Mouse (Mus musculus): ENCODE results near the gene Treml1. TPM values are rescaled to one million over a fixed set of nuclear protein-coding genes. Genes with fewer than 3 reads are reported as not detected.
A peak's percentile ranks its signal among the peaks of the same experiment; 100 is the strongest.

Gene Treml1
- polyA plus RNA-seq, 1 experiment: not detected

DNA sequence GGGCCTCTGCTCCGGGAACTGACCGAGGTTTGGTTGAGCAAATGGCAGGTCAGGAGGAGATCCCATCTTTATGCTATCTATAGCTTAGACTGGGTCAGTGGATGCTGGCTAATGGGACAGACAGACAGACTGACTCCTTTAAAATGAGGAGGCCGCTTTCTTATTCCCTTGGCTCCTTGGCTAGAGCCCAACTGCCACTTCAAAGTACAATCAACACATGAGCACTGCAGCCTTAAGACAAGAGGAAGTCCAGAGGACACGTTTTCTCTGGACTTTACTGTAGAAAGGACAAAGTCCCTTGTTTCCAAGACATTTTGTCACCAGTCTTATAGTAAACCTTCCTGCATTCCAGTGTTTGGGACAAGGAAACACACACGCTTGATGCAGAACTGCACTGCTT, 31.7 kb downstream of the Treml1 start:
- no peak for TF ChIP-seq POLR2A (IDR thresholded peaks at IDR 0.05; ENCODE audit: insufficient read depth, low read depth, low read length)
- no peak for TF ChIP-seq CTCF (IDR thresholded peaks at IDR 0.05; ENCODE audit: insufficient read depth, low read depth, low read length)
- no peak overlapping the region for H3K27ac ChIP-seq (ENCODE audit: insufficient read depth, low read depth, low read length)
- H3K4me1 ChIP-seq (ENCODE audit: control insufficient read depth, insufficient read depth, low read length): 0 out of 2 replicates have a peak, but pooled peaks cover 2% of the 10 kb centered on the region
- H3K4me3 ChIP-seq (ENCODE audit: insufficient read depth, low read depth, low read length): no peak overlapping the region
- WGBS: 84% methylated on average over 5 of the region's 5 CpGs

DNA sequence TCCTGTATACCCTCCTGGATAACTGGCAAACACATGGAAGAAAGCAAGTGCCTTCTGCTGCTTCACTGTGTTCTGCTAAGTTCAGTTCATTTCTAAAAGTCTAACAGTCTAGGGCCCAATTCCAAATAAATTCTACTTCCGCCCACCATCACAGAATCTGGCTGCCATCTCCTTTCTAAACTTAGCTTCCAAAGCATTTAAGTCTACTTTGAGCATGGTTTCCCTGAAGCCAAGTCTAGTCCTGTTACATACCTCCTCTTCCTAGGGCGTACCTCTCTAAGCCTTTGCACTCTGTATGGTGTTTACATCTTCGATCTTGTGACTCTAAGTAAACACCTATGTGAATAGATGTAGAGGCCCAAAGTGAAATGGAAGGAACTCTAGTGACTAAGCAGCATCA, 32.9 kb downstream of the Treml1 start:
- H3K27ac ChIP-seq (ENCODE audit: insufficient read depth, low read depth, low read length): no peak overlapping the region
- H3K4me1 ChIP-seq (ENCODE audit: control insufficient read depth, insufficient read depth, low read length): 0 out of 2 replicates have a peak, but pooled peaks cover 2% of the 10 kb centered on the region
- H3K4me3 ChIP-seq (ENCODE audit: insufficient read depth, low read depth, low read length): no peak overlapping the region
- 80% methylated on average over 3 of the region's 3 CpGs for WGBS
- TF ChIP-seq POLR2A (IDR thresholded peaks at IDR 0.05; ENCODE audit: insufficient read depth, low read depth, low read length) (no peak), CTCF (IDR thresholded peaks at IDR 0.05; ENCODE audit: insufficient read depth, low read depth, low read length) (no peak)

GRCm38 (mm10) chr17:48401710-48402109, 42.0 kb downstream of the Treml1 start:
- Histone ChIP-seq H3K27ac (ENCODE audit: insufficient read depth, low read depth, low read length) (no peak overlapping the region), H3K4me3 (ENCODE audit: insufficient read depth, low read depth, low read length) (no peak overlapping the region), H3K4me1 (ENCODE audit: control insufficient read depth, insufficient read depth, low read length) (no peaks in the 10 kb centered on the region)
- WGBS: 86% methylated on average over 4 of the region's 4 CpGs
- TF ChIP-seq POLR2A (IDR thresholded peaks at IDR 0.05; ENCODE audit: insufficient read depth, low read depth, low read length): no peak
- TF ChIP-seq CTCF (IDR thresholded peaks at IDR 0.05; ENCODE audit: insufficient read depth, low read depth, low read length): no peak

DNA sequence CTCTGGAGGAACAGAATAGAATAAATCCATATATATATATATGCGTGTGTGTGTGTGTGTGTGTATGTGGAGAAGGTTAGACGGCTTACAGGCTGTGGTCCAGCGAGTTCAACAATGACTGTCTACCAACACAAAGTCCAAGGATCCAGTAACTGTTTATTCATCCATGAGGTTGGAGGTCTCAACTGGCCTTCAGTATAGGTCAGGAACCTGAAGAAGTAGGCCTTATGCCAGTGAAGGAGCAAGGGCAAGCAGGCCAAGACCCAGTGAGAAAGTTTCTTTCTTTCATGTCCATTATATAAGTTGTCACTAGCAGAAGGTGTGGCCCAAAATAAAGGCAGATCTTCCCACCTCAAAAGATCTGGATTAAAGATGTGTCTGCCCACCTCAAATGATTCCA, 43.0 kb downstream of the Treml1 start:
- TF ChIP-seq POLR2A (IDR thresholded peaks at IDR 0.05; ENCODE audit: insufficient read depth, low read depth, low read length) (no peak), CTCF (IDR thresholded peaks at IDR 0.05; ENCODE audit: insufficient read depth, low read depth, low read length) (no peak)
- WGBS: 95% methylated on average over 3 of the region's 3 CpGs
- no peaks in the 10 kb centered on the region for H3K4me1 ChIP-seq (ENCODE audit: control insufficient read depth, insufficient read depth, low read length)
- H3K4me3 ChIP-seq (ENCODE audit: insufficient read depth, low read depth, low read length): no peak overlapping the region
- no peak overlapping the region for H3K27ac ChIP-seq (ENCODE audit: insufficient read depth, low read depth, low read length)

DNA sequence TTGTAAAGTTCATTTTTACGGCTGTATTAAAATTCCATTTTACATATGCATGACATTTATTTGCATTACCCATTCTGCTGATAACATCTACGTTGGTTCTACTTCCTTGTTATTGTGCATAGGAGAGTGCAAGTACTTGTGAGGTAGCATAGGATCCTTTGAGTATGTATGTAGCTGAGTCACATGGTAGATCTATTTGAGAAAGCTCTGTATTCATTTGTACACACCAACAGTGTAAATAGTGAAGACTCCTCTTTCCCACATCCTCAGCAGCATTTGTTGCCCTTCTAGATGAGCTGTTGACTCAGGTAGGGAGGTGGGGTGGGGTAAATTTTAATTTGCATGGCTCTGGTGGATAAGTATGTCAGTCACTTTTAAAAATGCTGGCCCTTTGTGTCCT, 44.1 kb downstream of the Treml1 start:
- Histone ChIP-seq H3K27ac (ENCODE audit: insufficient read depth, low read depth, low read length) (no peak overlapping the region), H3K4me3 (ENCODE audit: insufficient read depth, low read depth, low read length) (no peak overlapping the region), H3K4me1 (ENCODE audit: control insufficient read depth, insufficient read depth, low read length) (no peaks in the 10 kb centered on the region)
- WGBS: 96% methylated on average over 2 of the region's 2 CpGs
- TF ChIP-seq POLR2A (IDR thresholded peaks at IDR 0.05; ENCODE audit: insufficient read depth, low read depth, low read length): no peak
- no peak for TF ChIP-seq CTCF (IDR thresholded peaks at IDR 0.05; ENCODE audit: insufficient read depth, low read depth, low read length)

GRCm38 (mm10) chr17:48404706-48405105, 45.0 kb downstream of the Treml1 start:
- H3K4me1 ChIP-seq (ENCODE audit: control insufficient read depth, insufficient read depth, low read length): no peaks in the 10 kb centered on the region
- no peak overlapping the region for H3K27ac ChIP-seq (ENCODE audit: insufficient read depth, low read depth, low read length)
- no peak overlapping the region for H3K4me3 ChIP-seq (ENCODE audit: insufficient read depth, low read depth, low read length)
- whole genome bisulfite sequencing: 82% methylated on average over 1 of the region's 1 CpGs
- TF ChIP-seq POLR2A (IDR thresholded peaks at IDR 0.05; ENCODE audit: insufficient read depth, low read depth, low read length) (no peak), CTCF (IDR thresholded peaks at IDR 0.05; ENCODE audit: insufficient read depth, low read depth, low read length) (no peak)

DNA sequence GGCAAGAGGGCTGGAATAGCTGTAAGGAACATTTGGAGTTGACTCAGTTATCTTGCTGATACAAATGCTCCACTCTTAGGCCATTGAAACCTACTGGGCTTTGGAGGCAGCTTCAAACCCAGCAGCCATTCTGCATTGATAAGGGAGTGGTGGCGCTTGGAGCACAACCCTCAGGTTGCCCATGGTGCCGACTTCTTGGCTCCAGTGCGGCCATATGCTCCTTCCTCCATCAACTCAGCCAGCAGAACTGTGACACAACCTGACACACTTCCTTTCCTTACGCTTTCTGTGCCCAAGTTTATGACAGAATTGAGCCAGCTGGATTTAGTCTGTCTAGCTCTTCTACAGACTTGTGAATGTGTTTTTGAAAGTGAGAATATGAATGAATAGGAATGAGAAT, 47.4 kb downstream of the Treml1 start:
- Histone ChIP-seq H3K27ac (ENCODE audit: insufficient read depth, low read depth, low read length) (no peak overlapping the region), H3K4me1 (ENCODE audit: control insufficient read depth, insufficient read depth, low read length) (no peaks in the 10 kb centered on the region), H3K4me3 (ENCODE audit: insufficient read depth, low read depth, low read length) (no peak overlapping the region)
- WGBS: 91% methylated on average over 4 of the region's 4 CpGs
- TF ChIP-seq POLR2A (IDR thresholded peaks at IDR 0.05; ENCODE audit: insufficient read depth, low read depth, low read length) (no peak), CTCF (IDR thresholded peaks at IDR 0.05; ENCODE audit: insufficient read depth, low read depth, low read length) (no peak)

GRCm38 (mm10) chr17:48407910-48408525, 48.3 kb downstream of the Treml1 start:
- H3K4me3 ChIP-seq (ENCODE audit: insufficient read depth, low read depth, low read length): peak overlapping the region; percentile 74
- 7% methylated on average over 8 of the region's 8 CpGs for WGBS
- TF ChIP-seq POLR2A (IDR thresholded peaks at IDR 0.05; ENCODE audit: insufficient read depth, low read depth, low read length) (no peak), CTCF (IDR thresholded peaks at IDR 0.05; ENCODE audit: insufficient read depth, low read depth, low read length) (no peak)
- H3K4me1 ChIP-seq (ENCODE audit: control insufficient read depth, insufficient read depth, low read length): no peaks in the 10 kb centered on the region
- H3K27ac ChIP-seq (ENCODE audit: insufficient read depth, low read depth, low read length): peak overlapping the region; percentile 89

DNA sequence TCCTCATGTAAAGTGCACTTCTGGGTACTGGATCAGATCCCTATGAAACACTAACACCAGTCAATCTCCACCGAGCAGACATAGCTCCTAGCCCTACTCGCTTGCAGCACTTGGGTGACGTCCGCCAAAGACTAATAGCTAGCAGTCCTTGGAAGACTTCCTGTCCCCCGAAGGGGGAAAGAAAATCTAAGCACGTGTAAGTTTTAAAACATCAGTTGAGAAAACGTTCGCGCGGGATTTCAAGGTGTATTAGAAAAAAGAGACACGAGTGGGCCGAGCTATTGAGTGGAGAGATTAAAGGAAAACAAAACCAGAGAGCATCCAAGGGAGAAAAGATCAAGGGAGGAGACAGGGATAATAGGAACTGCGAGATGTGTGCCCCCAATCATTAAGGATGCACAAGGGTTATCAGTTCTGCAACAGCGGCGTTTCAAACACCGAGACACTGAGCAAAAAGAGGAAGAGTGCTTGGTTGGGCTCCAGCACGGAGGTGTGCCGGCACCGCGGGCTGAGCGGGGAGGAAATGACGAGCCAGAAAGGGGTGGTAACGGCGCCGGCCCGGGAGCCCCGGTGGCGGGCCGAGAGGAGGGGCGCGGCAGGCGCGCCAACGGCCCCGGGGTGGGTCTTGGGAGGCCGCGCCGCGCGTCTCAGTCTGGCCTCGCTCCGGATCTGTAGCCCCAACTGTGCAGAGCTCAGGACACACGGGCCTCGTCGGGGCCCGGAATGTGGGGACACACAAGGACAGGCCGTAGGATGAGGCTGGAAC, 49.0 kb downstream of the Treml1 start:
- Histone ChIP-seq H3K27ac (ENCODE audit: insufficient read depth, low read depth, low read length) (peak overlapping the region; percentile 89), H3K4me3 (ENCODE audit: insufficient read depth, low read depth, low read length) (peak overlapping the region; percentile 74), H3K4me1 (ENCODE audit: control insufficient read depth, insufficient read depth, low read length) (no peaks in the 10 kb centered on the region)
- TF ChIP-seq POLR2A (IDR thresholded peaks at IDR 0.05; ENCODE audit: insufficient read depth, low read depth, low read length): no peak
- under 1% methylated on average over 47 of the region's 47 CpGs for WGBS
